Mouse (Mus musculus) gastrocnemius, postnatal 14 days (tissue): ENCODE data around the gene Olfr1313. TPM values are rescaled to one million over a fixed set of nuclear protein-coding genes. Genes with fewer than 3 reads are reported as not detected.
"Not testable (repeated sequence)": the region's sequence is repeated elsewhere in the genome, so short reads cannot be mapped to it uniquely, and the experiment has no call there.

Experiments
- DNase-seq: peaks from one replicate; pipeline ENCODE4 v3.0.0; 2021; ENCODE audit warnings: mixed read lengths
- intact Hi-C: fragments of 180-260 bp; cut with DNase I; formaldehyde crosslinking; loops from one replicate; pipeline ENCODE4 v1.15.1; 2025; ENCODE audit warnings: low total_unique reads
- long read RNA-seq, 2 experiments: library from polyadenylated mRNA; stranded (forward); transcript quantifications; one replicate each; pipeline ENCODE4 v2.0.0; 2021
- total RNA-seq, 2 experiments: library from RNA; stranded (reverse); gene quantifications; 2 replicates each; pipeline ENCODE4 v1.2.3; 2021

The Olfr1313 gene
- total RNA-seq = not detected
- long read RNA-seq, experiment 1 = 0 reads
- long read RNA-seq, experiment 2 = 0 reads

DNA sequence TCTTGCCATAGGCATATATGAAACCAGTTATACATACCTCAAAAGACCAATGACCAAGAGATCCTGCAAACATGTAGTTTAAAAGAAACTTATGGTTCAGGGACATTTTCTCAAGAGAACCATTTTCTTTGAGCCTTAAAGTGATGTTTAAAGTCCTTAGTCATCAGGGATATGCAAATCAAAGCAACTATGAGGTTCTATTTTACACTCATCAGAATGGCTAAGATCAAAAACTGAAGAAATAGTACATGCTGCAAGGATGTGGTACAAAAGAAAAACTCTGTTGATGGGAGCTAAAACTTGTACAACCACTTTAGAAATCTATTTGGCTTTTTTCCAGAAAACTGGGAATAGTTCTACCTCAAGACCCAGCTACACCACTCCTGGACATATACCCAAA lies at the start of gene Olfr1313:
Olfr1313 (minus strand) TSS at position 101 of the 400 bp plus-strand sequence.
- intact Hi-C loops = no loop called here
- DNase-seq = no peak

DNA sequence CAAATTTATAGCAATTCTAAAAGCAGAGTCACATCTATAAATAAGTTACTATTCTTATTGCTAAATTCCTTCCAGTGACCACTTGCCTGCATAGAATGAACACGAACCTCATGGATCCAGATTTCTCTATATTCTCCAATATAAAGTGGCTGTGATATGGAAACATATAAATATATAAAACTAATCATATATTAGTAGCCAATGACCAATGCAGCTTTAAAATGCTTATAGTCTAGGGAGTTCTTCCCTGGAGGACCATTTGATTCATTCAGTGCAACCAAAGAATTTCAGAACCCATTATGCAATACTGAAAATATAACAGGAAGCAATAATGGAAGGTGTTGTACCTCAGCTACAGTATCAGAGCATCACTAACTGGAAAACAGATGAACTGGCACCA lies 37.7 kb upstream of the Olfr1313 start, which contains the start of gene Olfr1315-ps1:
Olfr1315-ps1 (minus strand) TSS at position 101 of the 400 bp plus-strand sequence.
- no peak for DNase-seq
- intact Hi-C loops = no loop called here

DNA sequence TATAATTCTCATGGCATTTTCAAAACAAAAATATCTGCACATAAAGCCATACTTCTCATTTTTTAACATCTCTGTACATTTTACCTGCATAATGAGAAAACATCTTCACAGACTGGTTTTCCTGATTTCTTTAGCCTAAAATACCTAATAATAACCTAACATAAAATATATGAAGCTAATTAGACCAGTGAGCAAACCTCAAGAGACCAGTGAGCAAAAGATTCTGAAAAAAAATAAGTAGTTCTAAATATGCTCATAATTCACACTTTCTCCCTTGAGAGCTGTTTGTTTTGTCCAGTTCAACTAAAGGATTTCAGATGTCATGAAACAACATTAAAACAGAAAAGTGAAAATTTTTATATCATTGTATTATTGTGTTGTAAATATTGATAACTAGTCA lies 19.0 kb upstream of the Olfr1313 start, which contains the start of gene Olfr1314:
Olfr1314 (minus strand) TSS at position 101 of the 400 bp plus-strand sequence.
- intact Hi-C loops = no loop called here
- no peak for DNase-seq

GRCm38 (mm10) chr2:112050138-112050537 lies 27.5 kb downstream of the Olfr1313 start, which contains the start of gene Olfr1312:
TSS of gene Olfr1312 (minus strand) at chr2:112050238.
- no peak for DNase-seq
- intact Hi-C loops = no loop called here

GRCm38 (mm10) chr2:112026971-112027370 lies 50.7 kb downstream of the Olfr1313 start:
- intact Hi-C loops, DNase-seq: not testable (repeated sequence)

DNA sequence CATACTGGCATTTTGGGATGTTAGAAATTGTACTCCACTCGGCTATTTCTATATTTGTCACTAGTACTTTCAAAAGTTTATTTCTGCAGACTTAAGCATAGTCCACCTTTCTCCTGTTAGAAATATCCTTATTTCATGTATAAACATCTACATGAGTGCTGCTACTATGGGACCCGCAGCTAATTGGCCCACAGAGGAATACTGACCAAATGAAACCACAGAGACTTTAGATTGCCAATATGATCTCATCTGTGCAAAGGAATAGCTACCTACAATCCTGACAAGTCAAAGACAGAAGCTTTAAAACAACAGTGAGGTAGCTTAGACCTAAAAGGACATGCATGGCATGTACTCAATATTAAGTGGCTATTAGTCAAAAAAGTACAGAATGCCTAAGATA lies 53.3 kb downstream of the Olfr1313 start, which contains the start of gene Olfr1311:
Olfr1311 (minus strand) TSS at position 101 of the 400 bp plus-strand sequence.
- intact Hi-C loops = no loop called here

More for the DNA sequence above, 53.3 kb downstream of the Olfr1313 start, which contains the start of gene Olfr1311:
- DNase-seq = no peak

Other genes with a start within 250 kb of the Olfr1313 start
- gene Olfr1305, start 200.7 kb downstream of the Olfr1313 start, total RNA-seq = not detected
- not detected for gene Olfr1306, start 161.6 kb downstream of the Olfr1313 start, total RNA-seq
- gene Olfr1307, start 128.4 kb downstream of the Olfr1313 start, total RNA-seq = not detected
- gene Olfr1308, start 112.9 kb downstream of the Olfr1313 start, total RNA-seq = not detected
- gene Olfr1309, start 87.6 kb downstream of the Olfr1313 start, total RNA-seq = not detected
- gene Olfr1310, start 65.1 kb downstream of the Olfr1313 start, total RNA-seq = not detected
- gene Olfr1311, start 53.4 kb downstream of the Olfr1313 start, total RNA-seq = not detected
- not detected for gene Olfr1312, start 27.6 kb downstream of the Olfr1313 start, total RNA-seq
- not detected for gene Olfr1314, start 18.9 kb upstream of the Olfr1313 start, total RNA-seq
- not detected for gene Olfr1315-ps1, start 37.6 kb upstream of the Olfr1313 start, total RNA-seq
- not detected for gene Olfr1316, start 57.1 kb upstream of the Olfr1313 start, total RNA-seq
- not detected for gene Olfr1317, start 62.5 kb upstream of the Olfr1313 start, total RNA-seq
- not detected for gene Olfr1318, start 76.4 kb upstream of the Olfr1313 start, total RNA-seq
- gene Lpcat4, start 161.6 kb upstream of the Olfr1313 start, total RNA-seq = 1 to 10 TPM; 1.7 to 2.2 TPM
- gene Nutm1, start 181.4 kb upstream of the Olfr1313 start, total RNA-seq = not detected
- 10 to 100 TPM; 57.7 to 59.7 TPM for gene Nop10, start 184.1 kb upstream of the Olfr1313 start, total RNA-seq
- gene Slc12a6, start 188.0 kb upstream of the Olfr1313 start, total RNA-seq = 10 to 100 TPM; 20.4 to 25.2 TPM
- gene Gm21985, start 188.5 kb upstream of the Olfr1313 start, total RNA-seq = under 1 TPM; 0.71 to 0.84 TPM